Mouse (Mus musculus) kidney, adult 2 months (tissue): ENCODE results near the gene Mak.

ENCODE experiments used
- CTCF ChIP-seq: fragments of 200-500 bp; conservative IDR thresholded peaks from 2 replicates; pipeline ENCODE4 v1.5.1; 2011; ENCODE audit warnings: low read depth, mild to moderate bottlenecking, control low read depth, low read length, moderate library complexity, mixed read lengths; ENCODE audit not compliant: insufficient read depth, insufficient read length
- POLR2A ChIP-seq: fragments of 200-500 bp; IDR thresholded peaks from one replicate; pipeline ENCODE4 v1.6.1; 2011; ENCODE audit warnings: low read depth, low read length, control low read depth

DNA sequence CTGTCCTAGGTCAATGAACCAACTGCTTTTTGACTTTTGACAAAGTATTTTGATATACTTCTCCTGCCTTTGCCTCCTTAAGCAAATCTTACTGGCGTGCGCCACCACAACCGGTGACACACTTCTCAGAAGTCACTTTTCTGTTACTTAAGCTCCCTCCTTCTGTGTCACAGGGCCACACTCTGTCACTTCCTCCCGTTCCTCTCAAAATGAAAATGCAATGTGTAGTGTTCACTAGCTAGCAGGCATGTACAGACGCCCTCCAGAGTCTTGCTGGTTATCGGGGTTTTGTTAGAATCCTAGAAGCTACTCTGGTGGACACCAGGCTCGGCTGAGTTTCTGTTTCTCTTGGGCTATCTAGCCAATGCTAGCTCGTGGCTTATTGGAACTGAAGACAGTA lies 48.8 kb upstream of the Mak start:
- TF ChIP-seq POLR2A (no peak), CTCF (no peak)
